In genomic region chr16:4552829-4553550, GRCm38 (mm10) we compare ENCODE assay signal across 8 mouse cellular contexts. TPM values are rescaled to one million over a fixed set of nuclear protein-coding genes. Genes with fewer than 3 reads are reported as not detected.
DNase-seq lines count a peak whose midpoint lies in the region; ATAC-seq and TF ChIP-seq lines count a peak whose summit lies in the region.

No protein-coding gene starts in this region.

- ATAC-seq in embryonic facial prominence, embryonic 14.5 days (ENCODE audit: low read depth) = peak; percentile 70
- ATAC-seq in hematopoietic stem cell, adult 5-6 weeks (replicated peaks in 1 of 2; ENCODE audit: insufficient read depth in 1 of 2, low FRiP score in 2 of 2, low TSS enrichment in 1 of 2, low read depth in 1 of 2, poor library complexity in 2 of 2, severe bottlenecking in 2 of 2) = peak; percentile 43 to 51

- TF ChIP-seq POLR2A in thymus, adult 2 months (IDR thresholded peaks at IDR 0.05; ENCODE audit: control insufficient read depth, extremely low read depth, insufficient read depth, low read length, poor library complexity) = no peak

- H3K36me3 ChIP-seq in embryonic facial prominence, embryonic 14.5 days (ENCODE audit: control insufficient read depth, insufficient read depth, low read length) = peaks cover 18% of the 10 kb centered on the region
- H3K36me3 ChIP-seq in thymus, adult 2 months (ENCODE audit: control insufficient read depth, insufficient read depth, low read length) = 0 out of 2 replicates have a peak, but pooled peaks cover 4% of the 10 kb centered on the region

- peak overlapping the region; percentile 85 for H3K27ac ChIP-seq in embryonic facial prominence, embryonic 14.5 days (replicated peaks; ENCODE audit: low read depth, low read length)
- no peak overlapping the region for H3K27ac ChIP-seq in thymus, adult 2 months (ENCODE audit: control insufficient read depth, insufficient read depth, low read length)

- H3K9ac ChIP-seq in embryonic facial prominence, embryonic 14.5 days (ENCODE audit: low read depth, low read length) = peak overlapping the region; percentile 53; the same call in 1 of the 2 replicates

- DNase-seq in testis, postnatal 10 days (ENCODE audit: low spot score) = peak; percentile 63
- DNase-seq in testis, postnatal 14 days (ENCODE audit: low spot score) = no peak
- peak; percentile 91 for DNase-seq in embryonic facial prominence, embryonic 14.5 days (ENCODE audit: low spot score)
- peak; percentile 70 for DNase-seq in mesoderm, embryonic 11.5 days (ENCODE audit: low read depth, low spot score)
- DNase-seq in thymus, adult 2 months = no peak
- DNase-seq in cerebellum, postnatal 14 days = no peak
- DNase-seq in spleen, adult 12 weeks (ENCODE audit: low spot score) = no peak

- H3K4me3 ChIP-seq in embryonic facial prominence, embryonic 14.5 days (ENCODE audit: low read depth, low read length) = no peak overlapping the region
- no peak overlapping the region for H3K4me3 ChIP-seq in thymus, adult 2 months (ENCODE audit: control insufficient read depth, insufficient read depth, low read length)

- H3K4me2 ChIP-seq in embryonic facial prominence, embryonic 14.5 days (ENCODE audit: low read depth, low read length) = peak overlapping the region; percentile 33

- no peak for TF ChIP-seq CTCF in thymus, adult 2 months (IDR thresholded peaks at IDR 0.05; ENCODE audit: borderline replicate concordance, control insufficient read depth, extremely low read depth, insufficient read depth, low read length, poor library complexity)

- H3K27me3 ChIP-seq in embryonic facial prominence, embryonic 14.5 days (replicated peaks; ENCODE audit: control insufficient read depth, insufficient read depth, low read length) = no peaks in the 10 kb centered on the region
- H3K27me3 ChIP-seq in thymus, adult 2 months (ENCODE audit: control insufficient read depth, insufficient read depth, low read length) = no peaks in the 10 kb centered on the region

- 13% methylated on average over 4 of the region's 6 CpGs for WGBS in embryonic facial prominence, embryonic 14.5 days
- 54% methylated on average over 6 of the region's 6 CpGs for WGBS in thymus, adult 2 months

- no peaks in the 10 kb centered on the region for H3K9me3 ChIP-seq in embryonic facial prominence, embryonic 14.5 days (ENCODE audit: control insufficient read depth, low read length)

- peaks cover 37% of the 10 kb centered on the region for H3K4me1 ChIP-seq in embryonic facial prominence, embryonic 14.5 days (ENCODE audit: control insufficient read depth, insufficient read depth, low read length)
- H3K4me1 ChIP-seq in thymus, adult 2 months (replicated peaks; ENCODE audit: control insufficient read depth, insufficient read depth, low read length) = peaks cover 22% of the 10 kb centered on the region

RNA-seq across cellular contexts. Expression of gene Tfap4, which starts 6.7 kb away (rescaled TPM):
- polyA plus RNA-seq in embryonic facial prominence, embryonic 14.5 days (2014; fragmentation: Nextera tagmentation; extraction: Ambion mirVana) = 16.6 and 17.2 TPM in 2 replicates
- total RNA-seq in hematopoietic stem cell, adult 5-6 weeks (2017) = 49.7 and 59.2 TPM in 2 replicates
- polyA plus RNA-seq in thymus, adult 2 months (2012; rRNA removed) = 12.0 and 13.5 TPM in 2 replicates

RNA-seq across cellular contexts. Expression of gene Srl, which starts 11.4 kb away (rescaled TPM):
- polyA plus RNA-seq in embryonic facial prominence, embryonic 14.5 days (2014; fragmentation: Nextera tagmentation; extraction: Ambion mirVana) = 89.2 and 112 TPM in 2 replicates
- 21.6 and 34.5 TPM in 2 replicates for total RNA-seq in hematopoietic stem cell, adult 5-6 weeks (2017)
- 5.3 and 12.1 TPM in 2 replicates for polyA plus RNA-seq in thymus, adult 2 months (2012; rRNA removed)

RNA-seq across cellular contexts. Expression of gene Glis2, which starts 41.5 kb away (rescaled TPM):
- 34.7 and 36.3 TPM in 2 replicates for polyA plus RNA-seq in embryonic facial prominence, embryonic 14.5 days (2014; fragmentation: Nextera tagmentation; extraction: Ambion mirVana)
- 1.7 and 4.3 TPM in 2 replicates for total RNA-seq in hematopoietic stem cell, adult 5-6 weeks (2017)
- polyA plus RNA-seq in thymus, adult 2 months (2012; rRNA removed) = 11.8 and 14.3 TPM in 2 replicates

Comparison
In these comparisons a context has a peak if more than half of its experiments do, and no peak if none do; other contexts are left out.
1. DNase-seq: peak in testis, postnatal 10 days (single experiment), embryonic facial prominence, embryonic 14.5 days (single experiment) and mesoderm, embryonic 11.5 days (single experiment); none in testis, postnatal 14 days (single experiment), thymus, adult 2 months (single experiment), cerebellum, postnatal 14 days (0 of 2) and spleen, adult 12 weeks (single experiment).